Mouse (Mus musculus) spleen, postnatal 4 days (tissue): ENCODE results near the gene Trdmt1.

Experiments used
- DNase-seq, 2 experiments: peaks; one replicate each; pipeline ENCODE4 v3.0.0; 2022; ENCODE audit warnings: low spot score in 2 of 2

Gene Trdmt1

GRCm38 (mm10) chr2:13557145-13558030, 12.9 kb upstream of the Trdmt1 start:
- no peak for DNase-seq

- no peak for DNase-seq
These were observed 11.8 kb upstream of the Trdmt1 start for GRCm38 (mm10) chr2:13556239-13556638.

- DNase-seq, result no peak
These were observed 9.5 kb upstream of the Trdmt1 start for GRCm38 (mm10) chr2:13553966-13554365.

GRCm38 (mm10) chr2:13548749-13549148, 4.3 kb upstream of the Trdmt1 start:
- no peak for DNase-seq

- DNase-seq, result no peak
These were observed 846 bp downstream of the Trdmt1 start for GRCm38 (mm10) chr2:13543519-13544124.

- DNase-seq, result no peak
These were observed 4.6 kb downstream of the Trdmt1 start for GRCm38 (mm10) chr2:13539860-13540259.

GRCm38 (mm10) chr2:13538704-13539377, 5.6 kb downstream of the Trdmt1 start:
- DNase-seq, result no peak

GRCm38 (mm10) chr2:13538258-13538657, 6.2 kb downstream of the Trdmt1 start:
- DNase-seq, result no peak

- peak; percentile 43 to 69 for DNase-seq
These were observed 6.7 kb downstream of the Trdmt1 start for GRCm38 (mm10) chr2:13537733-13538132.

GRCm38 (mm10) chr2:13536747-13537146, 7.7 kb downstream of the Trdmt1 start:
- DNase-seq, result no peak

GRCm38 (mm10) chr2:13530639-13531038, 13.8 kb downstream of the Trdmt1 start:
- DNase-seq, result no peak

GRCm38 (mm10) chr2:13529253-13529933, 15.1 kb downstream of the Trdmt1 start:
- DNase-seq, result no peak

- DNase-seq, result no peak
These were observed 16.9 kb downstream of the Trdmt1 start for GRCm38 (mm10) chr2:13527531-13527930.

GRCm38 (mm10) chr2:13527125-13527524, 17.3 kb downstream of the Trdmt1 start:
- DNase-seq, result no peak

GRCm38 (mm10) chr2:13526205-13526604, 18.3 kb downstream of the Trdmt1 start:
- no peak for DNase-seq

GRCm38 (mm10) chr2:13523540-13524456, 20.7 kb downstream of the Trdmt1 start:
- DNase-seq, result no peak

GRCm38 (mm10) chr2:13522106-13522505, 22.4 kb downstream of the Trdmt1 start:
- no peak for DNase-seq

GRCm38 (mm10) chr2:13514949-13515348, 29.5 kb downstream of the Trdmt1 start:
- DNase-seq, result no peak

- DNase-seq, result no peak
These were observed 41.8 kb downstream of the Trdmt1 start for GRCm38 (mm10) chr2:13502717-13503116.

- DNase-seq, result no peak
These were observed 42.9 kb downstream of the Trdmt1 start for GRCm38 (mm10) chr2:13501553-13501952.
